Mouse (Mus musculus): Measurements from ENCODE around the gene Strada.

DNA sequence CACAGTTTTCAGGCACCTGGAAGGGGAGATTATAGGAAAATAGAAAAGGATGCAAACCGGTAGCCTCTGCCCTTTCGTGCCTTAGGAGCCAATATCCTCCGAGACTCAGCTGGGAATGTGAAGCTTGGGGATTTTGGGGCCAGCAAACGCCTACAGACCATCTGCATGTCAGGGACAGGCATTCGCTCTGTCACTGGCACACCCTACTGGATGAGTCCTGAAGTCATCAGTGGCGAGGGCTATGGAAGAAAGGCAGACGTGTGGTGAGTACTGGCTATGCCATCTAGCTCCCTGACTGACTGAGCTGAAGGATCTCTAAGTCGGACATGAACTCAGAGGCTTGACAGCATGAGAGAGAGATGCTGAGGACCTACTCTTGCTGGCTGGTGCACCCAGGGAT is 49.8 kb downstream of the Strada start:
- TF ChIP-seq GATA1 (IDR thresholded peaks at IDR 0.05; ENCODE audit: low read length) (no peak), TAL1 (IDR thresholded peaks at IDR 0.05; ENCODE audit: low read length) (no peak)

Measured in erythroblast, embryonic 14.5 days (primary cell).